Mouse (Mus musculus) brain, embryonic 14.5 days (tissue): ENCODE data around the gene Cdk5rap3.

Experiments used
- CTCF ChIP-seq: fragments of 200-500 bp; IDR thresholded peaks from 2 replicates; pipeline ENCODE4 v1.5.1; 2012; ENCODE audit warnings: inconsistent platforms, mild to moderate bottlenecking, moderate library complexity, borderline replicate concordance; ENCODE audit not compliant: insufficient read depth, insufficient read length; ENCODE audit errors: extremely low read depth
- POLR2A ChIP-seq: fragments of 200-500 bp; IDR thresholded peaks from 2 replicates; pipeline ENCODE4 v1.6.1; 2012; ENCODE audit warnings: mild to moderate bottlenecking, inconsistent platforms, borderline replicate concordance; ENCODE audit not compliant: poor library complexity, insufficient read depth, insufficient read length, severe bottlenecking; ENCODE audit errors: extremely low read depth

GRCm38 (mm10) chr11:96916885-96917396, 645 bp upstream of the Cdk5rap3 start:
- TF ChIP-seq CTCF (no peak), POLR2A (no peak)
